Mouse (Mus musculus): Measurements from ENCODE around the gene Anapc16. TPM values are rescaled to one million over a fixed set of nuclear protein-coding genes. Genes with fewer than 3 reads are reported as not detected.
A peak's percentile ranks its signal among the peaks of the same experiment; 100 is the strongest.

Anapc16 gene
- polyA plus RNA-seq, 1 experiment from 2014 or later = 120 TPM

- Histone ChIP-seq H3K4me3 (ENCODE audit: low read depth, low read length) (peak within 1 kb of the TSS; percentile 95), H3K4me2 (ENCODE audit: low read depth, low read length) (peak within 1 kb of the TSS; percentile 97), H3K4me1 (ENCODE audit: control insufficient read depth, insufficient read depth, low read length) (peaks cover 17% of the 10 kb centered on the region), H3K27me3 (ENCODE audit: control insufficient read depth, insufficient read depth, low read length) (no peaks in the 10 kb centered on the region), H3K36me3 (ENCODE audit: control insufficient read depth, insufficient read depth, low read length) (no peaks in the 10 kb centered on the region), H3K27ac (ENCODE audit: low read depth, low read length) (peak within 1 kb of the TSS; percentile 96), H3K9me3 (ENCODE audit: control insufficient read depth, low read length) (no peaks in the 10 kb centered on the region), H3K9ac (replicated peaks; ENCODE audit: low read depth, low read length) (peak within 1 kb of the TSS; percentile 95)
- WGBS = 0% methylated on average over 74 of the region's 76 CpGs
- peak; percentile 97 for ATAC-seq (ENCODE audit: low read depth)
Observed at GRCm38 (mm10) chr10:59951211-59952151, 51.5 kb downstream of the Anapc16 start, which contains the start of gene Ddit4. TSS of gene Ddit4 (minus strand) at chr10:59951834.

GRCm38 (mm10) chr10:59950716-59951191 is 52.2 kb downstream of the Anapc16 start:
- ATAC-seq (ENCODE audit: low read depth) = peak; percentile 39
- Histone ChIP-seq H3K9ac (replicated peaks; ENCODE audit: low read depth, low read length) (peak overlapping the region; percentile 95), H3K4me2 (ENCODE audit: low read depth, low read length) (peak overlapping the region; percentile 97), H3K9me3 (ENCODE audit: control insufficient read depth, low read length) (no peaks in the 10 kb centered on the region), H3K27ac (ENCODE audit: low read depth, low read length) (peak overlapping the region; percentile 96), H3K4me1 (ENCODE audit: control insufficient read depth, insufficient read depth, low read length) (peaks cover 15% of the 10 kb centered on the region), H3K27me3 (ENCODE audit: control insufficient read depth, insufficient read depth, low read length) (no peaks in the 10 kb centered on the region), H3K4me3 (ENCODE audit: low read depth, low read length) (peak overlapping the region; percentile 95), H3K36me3 (ENCODE audit: control insufficient read depth, insufficient read depth, low read length) (no peaks in the 10 kb centered on the region)
- whole genome bisulfite sequencing = 1% methylated on average over 23 of the region's 23 CpGs

- 39% methylated on average over 15 of the region's 15 CpGs for WGBS
- H3K4me2 ChIP-seq (ENCODE audit: low read depth, low read length) = peak overlapping the region; percentile 97
Observed at GRCm38 (mm10) chr10:59949783-59950605, 52.9 kb downstream of the Anapc16 start.

GRCm38 (mm10) chr10:59949255-59949648 is 53.7 kb downstream of the Anapc16 start:
- no peak overlapping the region for H3K9ac ChIP-seq (replicated peaks; ENCODE audit: low read depth, low read length)
- WGBS = 85% methylated on average over 1 of the region's 1 CpGs
- no peaks in the 10 kb centered on the region for H3K9me3 ChIP-seq (ENCODE audit: control insufficient read depth, low read length)
- H3K27ac ChIP-seq (ENCODE audit: low read depth, low read length) = no peak overlapping the region
- peak overlapping the region; percentile 97 for H3K4me2 ChIP-seq (ENCODE audit: low read depth, low read length)
- H3K36me3 ChIP-seq (ENCODE audit: control insufficient read depth, insufficient read depth, low read length) = no peaks in the 10 kb centered on the region
- no peaks in the 10 kb centered on the region for H3K27me3 ChIP-seq (ENCODE audit: control insufficient read depth, insufficient read depth, low read length)
- peaks cover 15% of the 10 kb centered on the region for H3K4me1 ChIP-seq (ENCODE audit: control insufficient read depth, insufficient read depth, low read length)
- ATAC-seq (ENCODE audit: low read depth) = no peak
- peak overlapping the region; percentile 95 for H3K4me3 ChIP-seq (ENCODE audit: low read depth, low read length)

More at GRCm38 (mm10) chr10:59949783-59950605, 52.9 kb downstream of the Anapc16 start:
- ATAC-seq (ENCODE audit: low read depth) = no peak
- Histone ChIP-seq H3K9ac (replicated peaks; ENCODE audit: low read depth, low read length) (peak overlapping the region; percentile 95), H3K27me3 (ENCODE audit: control insufficient read depth, insufficient read depth, low read length) (no peaks in the 10 kb centered on the region), H3K27ac (ENCODE audit: low read depth, low read length) (peak overlapping the region; percentile 96), H3K4me1 (ENCODE audit: control insufficient read depth, insufficient read depth, low read length) (peaks cover 15% of the 10 kb centered on the region), H3K4me3 (ENCODE audit: low read depth, low read length) (peak overlapping the region; percentile 95), H3K9me3 (ENCODE audit: control insufficient read depth, low read length) (no peaks in the 10 kb centered on the region), H3K36me3 (ENCODE audit: control insufficient read depth, insufficient read depth, low read length) (no peaks in the 10 kb centered on the region)

GRCm38 (mm10) chr10:59948363-59949254 is 54.3 kb downstream of the Anapc16 start:
- 55% methylated on average over 6 of the region's 6 CpGs for WGBS
- Histone ChIP-seq H3K27me3 (ENCODE audit: control insufficient read depth, insufficient read depth, low read length) (no peaks in the 10 kb centered on the region), H3K36me3 (ENCODE audit: control insufficient read depth, insufficient read depth, low read length) (no peaks in the 10 kb centered on the region), H3K4me2 (ENCODE audit: low read depth, low read length) (peak overlapping the region; percentile 97; the same call in 1 of the 2 replicates), H3K4me3 (ENCODE audit: low read depth, low read length) (peak overlapping the region; percentile 95; the same call in 1 of the 2 replicates), H3K9me3 (ENCODE audit: control insufficient read depth, low read length) (no peaks in the 10 kb centered on the region), H3K4me1 (ENCODE audit: control insufficient read depth, insufficient read depth, low read length) (peaks cover 15% of the 10 kb centered on the region), H3K9ac (replicated peaks; ENCODE audit: low read depth, low read length) (no peak overlapping the region), H3K27ac (ENCODE audit: low read depth, low read length) (no peak overlapping the region)
- no peak for ATAC-seq (ENCODE audit: low read depth)

- no peak overlapping the region for H3K27ac ChIP-seq (ENCODE audit: low read depth, low read length)
- 74% methylated on average over 7 of the region's 7 CpGs for WGBS
Observed at GRCm38 (mm10) chr10:59947296-59948073, 55.5 kb downstream of the Anapc16 start.

GRCm38 (mm10) chr10:59946362-59946761 is 56.6 kb downstream of the Anapc16 start:
- H3K9me3 ChIP-seq (ENCODE audit: control insufficient read depth, low read length) = no peaks in the 10 kb centered on the region
- H3K9ac ChIP-seq (replicated peaks; ENCODE audit: low read depth, low read length) = no peak overlapping the region
- H3K4me3 ChIP-seq (ENCODE audit: low read depth, low read length) = no peak overlapping the region
- no peak overlapping the region for H3K4me2 ChIP-seq (ENCODE audit: low read depth, low read length)
- no peaks in the 10 kb centered on the region for H3K27me3 ChIP-seq (ENCODE audit: control insufficient read depth, insufficient read depth, low read length)
- H3K27ac ChIP-seq (ENCODE audit: low read depth, low read length) = no peak overlapping the region
- no peak for ATAC-seq (ENCODE audit: low read depth)
- no peaks in the 10 kb centered on the region for H3K36me3 ChIP-seq (ENCODE audit: control insufficient read depth, insufficient read depth, low read length)
- 91% methylated on average over 5 of the region's 5 CpGs for WGBS
- H3K4me1 ChIP-seq (ENCODE audit: control insufficient read depth, insufficient read depth, low read length) = peaks cover 22% of the 10 kb centered on the region

More at GRCm38 (mm10) chr10:59947296-59948073, 55.5 kb downstream of the Anapc16 start:
- peaks cover 21% of the 10 kb centered on the region for H3K4me1 ChIP-seq (ENCODE audit: control insufficient read depth, insufficient read depth, low read length)
- H3K36me3 ChIP-seq (ENCODE audit: control insufficient read depth, insufficient read depth, low read length) = no peaks in the 10 kb centered on the region
- ATAC-seq (ENCODE audit: low read depth) = no peak
- H3K4me3 ChIP-seq (ENCODE audit: low read depth, low read length) = no peak overlapping the region
- no peaks in the 10 kb centered on the region for H3K27me3 ChIP-seq (ENCODE audit: control insufficient read depth, insufficient read depth, low read length)
- no peak overlapping the region for H3K4me2 ChIP-seq (ENCODE audit: low read depth, low read length)
- H3K9me3 ChIP-seq (ENCODE audit: control insufficient read depth, low read length) = no peaks in the 10 kb centered on the region
- no peak overlapping the region for H3K9ac ChIP-seq (replicated peaks; ENCODE audit: low read depth, low read length)
